Mouse (Mus musculus) liver, adult 2 months (tissue): ENCODE data around the gene Coro2b.

Experiments
- CTCF ChIP-seq: fragments of 200-500 bp; IDR thresholded peaks from 2 replicates; pipeline ENCODE4 v1.5.1; 2011; ENCODE audit warnings: low read depth, low read length, control low read depth
- POLR2A ChIP-seq: fragments of 200-500 bp; IDR thresholded peaks from 2 replicates; pipeline ENCODE4 v1.6.1; 2011; ENCODE audit warnings: low read length, control low read depth; ENCODE audit not compliant: insufficient read depth; ENCODE audit errors: extremely low read depth

GRCm38 (mm10) chr9:62456015-62456414, 80.8 kb downstream of the Coro2b start:
- TF ChIP-seq CTCF (no peak), POLR2A (no peak)
